Mouse (Mus musculus): ENCODE measurements around the gene Eif4h. TPM values are rescaled to one million over a fixed set of nuclear protein-coding genes. Genes with fewer than 3 reads are reported as not detected.

The Eif4h gene
- polyA plus RNA-seq, 1 experiment from 2014 or later = 321 TPM

- Histone ChIP-seq H3K4me1 (ENCODE audit: control insufficient read depth, insufficient read depth, low read length) (no peaks in the 10 kb centered on the region), H3K27ac (ENCODE audit: low read length) (no peak overlapping the region), H3K9ac (ENCODE audit: low read depth, low read length) (no peak overlapping the region), H3K4me2 (ENCODE audit: low read length) (no peak overlapping the region), H3K4me3 (ENCODE audit: low read depth, low read length) (no peak overlapping the region), H3K36me3 (ENCODE audit: control insufficient read depth, insufficient read depth, low read length) (no peaks in the 10 kb centered on the region), H3K9me3 (replicated peaks; ENCODE audit: control insufficient read depth, low read length, poor library complexity, severe bottlenecking) (no peaks in the 10 kb centered on the region), H3K27me3 (ENCODE audit: control insufficient read depth, insufficient read depth, low read depth, low read length) (no peaks in the 10 kb centered on the region)
- ATAC-seq = no peak
Measured at GRCm38 (mm10) chr5:134606314-134606713, 33.0 kb downstream of the Eif4h start.

DNA sequence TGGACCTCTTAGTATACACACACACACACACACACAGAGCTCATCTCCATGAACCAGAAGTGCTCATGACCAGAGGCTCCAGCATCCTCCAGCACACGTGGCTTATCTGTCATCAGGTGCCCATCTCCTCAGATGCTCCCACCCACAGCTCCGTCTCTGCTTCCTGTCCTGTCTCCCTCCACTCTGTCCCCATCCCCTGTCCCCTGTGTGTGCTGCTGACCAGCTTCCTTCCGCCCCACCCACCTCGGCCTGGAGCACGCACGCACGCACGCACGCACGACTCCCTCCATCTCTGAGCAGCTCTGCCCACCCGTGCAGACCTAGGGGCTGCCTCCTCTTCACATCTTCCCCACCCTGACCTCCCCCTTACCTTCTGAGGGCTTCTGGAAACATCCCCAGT lies 34.9 kb downstream of the Eif4h start:
- no peaks in the 10 kb centered on the region for H3K36me3 ChIP-seq (ENCODE audit: control insufficient read depth, insufficient read depth, low read length)
- H3K4me3 ChIP-seq (ENCODE audit: low read depth, low read length) = no peak overlapping the region
- no peak overlapping the region for H3K4me2 ChIP-seq (ENCODE audit: low read length)
- 92% methylated on average over 11 of the region's 11 CpGs for WGBS
- no peaks in the 10 kb centered on the region for H3K27me3 ChIP-seq (ENCODE audit: control insufficient read depth, insufficient read depth, low read depth, low read length)
- ATAC-seq = no peak
- H3K9me3 ChIP-seq (replicated peaks; ENCODE audit: control insufficient read depth, low read length, poor library complexity, severe bottlenecking) = no peaks in the 10 kb centered on the region
- H3K9ac ChIP-seq (ENCODE audit: low read depth, low read length) = no peak overlapping the region
- no peak overlapping the region for H3K27ac ChIP-seq (ENCODE audit: low read length)
- H3K4me1 ChIP-seq (ENCODE audit: control insufficient read depth, insufficient read depth, low read length) = no peaks in the 10 kb centered on the region

DNA sequence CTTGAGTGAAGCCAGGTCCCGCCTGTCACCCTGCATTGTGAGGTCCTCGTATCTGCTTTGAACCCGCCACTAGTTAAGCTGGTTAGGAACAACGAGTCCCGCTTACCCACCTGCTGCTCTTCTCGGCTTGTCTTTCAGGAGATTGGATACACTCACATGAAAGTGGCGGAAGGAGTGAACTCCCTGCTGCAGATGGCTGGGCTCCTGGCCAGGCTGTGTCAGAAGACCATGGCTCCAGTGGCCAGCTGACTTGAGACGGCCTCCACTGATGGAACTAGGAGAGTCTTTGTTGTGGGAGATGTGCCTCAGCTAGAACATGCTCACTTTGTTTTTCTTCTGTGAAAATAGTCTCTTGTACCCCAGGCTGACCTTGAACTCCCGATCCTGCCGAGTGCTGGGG lies 41.6 kb downstream of the Eif4h start:
- H3K36me3 ChIP-seq (ENCODE audit: control insufficient read depth, insufficient read depth, low read length) = peaks cover 34% of the 10 kb centered on the region
- ATAC-seq = no peak
- WGBS = 82% methylated on average over 10 of the region's 10 CpGs

GRCm38 (mm10) chr5:134593093-134593492 lies 46.2 kb downstream of the Eif4h start:
- Histone ChIP-seq H3K4me1 (ENCODE audit: control insufficient read depth, insufficient read depth, low read length) (no peaks in the 10 kb centered on the region), H3K36me3 (ENCODE audit: control insufficient read depth, insufficient read depth, low read length) (peaks cover 39% of the 10 kb centered on the region), H3K4me2 (ENCODE audit: low read length) (no peak overlapping the region), H3K27ac (ENCODE audit: low read length) (no peak overlapping the region), H3K4me3 (ENCODE audit: low read depth, low read length) (no peak overlapping the region), H3K9me3 (replicated peaks; ENCODE audit: control insufficient read depth, low read length, poor library complexity, severe bottlenecking) (no peaks in the 10 kb centered on the region), H3K9ac (ENCODE audit: low read depth, low read length) (no peak overlapping the region), H3K27me3 (ENCODE audit: control insufficient read depth, insufficient read depth, low read depth, low read length) (no peaks in the 10 kb centered on the region)
- 88% methylated on average over 9 of the region's 9 CpGs for whole genome bisulfite sequencing
- no peak for ATAC-seq

More for the DNA sequence above, 41.6 kb downstream of the Eif4h start:
- no peaks in the 10 kb centered on the region for H3K9me3 ChIP-seq (replicated peaks; ENCODE audit: control insufficient read depth, low read length, poor library complexity, severe bottlenecking)
- no peak overlapping the region for H3K4me2 ChIP-seq (ENCODE audit: low read length)
- no peaks in the 10 kb centered on the region for H3K27me3 ChIP-seq (ENCODE audit: control insufficient read depth, insufficient read depth, low read depth, low read length)
- H3K27ac ChIP-seq (ENCODE audit: low read length) = no peak overlapping the region
- H3K9ac ChIP-seq (ENCODE audit: low read depth, low read length) = no peak overlapping the region
- no peaks in the 10 kb centered on the region for H3K4me1 ChIP-seq (ENCODE audit: control insufficient read depth, insufficient read depth, low read length)
- H3K4me3 ChIP-seq (ENCODE audit: low read depth, low read length) = no peak overlapping the region

- no peak overlapping the region for H3K9ac ChIP-seq (ENCODE audit: low read depth, low read length)
- no peaks in the 10 kb centered on the region for H3K4me1 ChIP-seq (ENCODE audit: control insufficient read depth, insufficient read depth, low read length)
- ATAC-seq = no peak
- no peak overlapping the region for H3K27ac ChIP-seq (ENCODE audit: low read length)
- H3K4me2 ChIP-seq (ENCODE audit: low read length) = no peak overlapping the region
- H3K27me3 ChIP-seq (ENCODE audit: control insufficient read depth, insufficient read depth, low read depth, low read length) = no peaks in the 10 kb centered on the region
- H3K4me3 ChIP-seq (ENCODE audit: low read depth, low read length) = no peak overlapping the region
- no peaks in the 10 kb centered on the region for H3K9me3 ChIP-seq (replicated peaks; ENCODE audit: control insufficient read depth, low read length, poor library complexity, severe bottlenecking)
- WGBS = 91% methylated on average over 11 of the region's 11 CpGs
- H3K36me3 ChIP-seq (ENCODE audit: control insufficient read depth, insufficient read depth, low read length) = peaks cover 32% of the 10 kb centered on the region; the same call in 1 of the 2 replicates
Measured at GRCm38 (mm10) chr5:134592026-134592581, 47.2 kb downstream of the Eif4h start.

DNA sequence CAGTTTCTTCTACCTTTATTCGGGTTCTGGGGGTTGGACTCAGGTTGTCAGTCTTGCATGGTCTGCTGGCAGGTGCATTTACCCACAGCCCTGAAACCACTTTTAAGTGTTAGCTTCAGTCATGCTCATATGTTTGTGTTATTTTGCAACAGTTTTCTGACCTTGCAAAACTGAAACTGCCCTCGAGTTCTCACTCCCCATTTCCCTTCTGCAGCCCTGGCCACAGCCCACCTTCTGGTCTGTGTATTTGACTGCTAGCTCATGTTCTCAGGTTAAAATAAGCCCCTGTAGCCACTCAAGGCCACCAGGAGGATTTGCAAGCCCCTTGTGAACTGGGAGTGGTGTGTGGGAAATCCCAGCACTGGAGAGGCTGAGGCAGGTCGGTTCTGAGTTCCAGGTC lies 49.4 kb downstream of the Eif4h start:
- WGBS = 88% methylated on average over 3 of the region's 3 CpGs
- no peak for ATAC-seq
- Histone ChIP-seq H3K4me3 (ENCODE audit: low read depth, low read length) (no peak overlapping the region), H3K9ac (ENCODE audit: low read depth, low read length) (no peak overlapping the region), H3K9me3 (replicated peaks; ENCODE audit: control insufficient read depth, low read length, poor library complexity, severe bottlenecking) (no peaks in the 10 kb centered on the region), H3K27me3 (ENCODE audit: control insufficient read depth, insufficient read depth, low read depth, low read length) (no peaks in the 10 kb centered on the region), H3K4me1 (ENCODE audit: control insufficient read depth, insufficient read depth, low read length) (no peaks in the 10 kb centered on the region), H3K27ac (ENCODE audit: low read length) (no peak overlapping the region), H3K4me2 (ENCODE audit: low read length) (no peak overlapping the region), H3K36me3 (ENCODE audit: control insufficient read depth, insufficient read depth, low read length) (peaks cover 20% of the 10 kb centered on the region; the same call in 1 of the 2 replicates)

- Histone ChIP-seq H3K27me3 (ENCODE audit: control insufficient read depth, insufficient read depth, low read depth, low read length) (no peaks in the 10 kb centered on the region), H3K9me3 (replicated peaks; ENCODE audit: control insufficient read depth, low read length, poor library complexity, severe bottlenecking) (no peaks in the 10 kb centered on the region), H3K27ac (ENCODE audit: low read length) (no peak overlapping the region), H3K9ac (ENCODE audit: low read depth, low read length) (no peak overlapping the region), H3K4me2 (ENCODE audit: low read length) (no peak overlapping the region), H3K36me3 (ENCODE audit: control insufficient read depth, insufficient read depth, low read length) (no peaks in the 10 kb centered on the region), H3K4me1 (ENCODE audit: control insufficient read depth, insufficient read depth, low read length) (peaks cover 11% of the 10 kb centered on the region), H3K4me3 (ENCODE audit: low read depth, low read length) (no peak overlapping the region)
- WGBS = 93% methylated on average over 5 of the region's 5 CpGs
- ATAC-seq = no peak
Measured at GRCm38 (mm10) chr5:134584798-134585197, 54.5 kb downstream of the Eif4h start.

GRCm38 (mm10) chr5:134583884-134584213 lies 55.4 kb downstream of the Eif4h start:
- H3K4me1 ChIP-seq (ENCODE audit: control insufficient read depth, insufficient read depth, low read length) = peaks cover 11% of the 10 kb centered on the region
- no peak overlapping the region for H3K4me2 ChIP-seq (ENCODE audit: low read length)
- WGBS = 84% methylated on average over 3 of the region's 3 CpGs
- no peak overlapping the region for H3K27ac ChIP-seq (ENCODE audit: low read length)
- H3K4me3 ChIP-seq (ENCODE audit: low read depth, low read length) = no peak overlapping the region
- no peaks in the 10 kb centered on the region for H3K9me3 ChIP-seq (replicated peaks; ENCODE audit: control insufficient read depth, low read length, poor library complexity, severe bottlenecking)
- no peaks in the 10 kb centered on the region for H3K36me3 ChIP-seq (ENCODE audit: control insufficient read depth, insufficient read depth, low read length)
- ATAC-seq = no peak
- no peak overlapping the region for H3K9ac ChIP-seq (ENCODE audit: low read depth, low read length)
- no peaks in the 10 kb centered on the region for H3K27me3 ChIP-seq (ENCODE audit: control insufficient read depth, insufficient read depth, low read depth, low read length)

DNA sequence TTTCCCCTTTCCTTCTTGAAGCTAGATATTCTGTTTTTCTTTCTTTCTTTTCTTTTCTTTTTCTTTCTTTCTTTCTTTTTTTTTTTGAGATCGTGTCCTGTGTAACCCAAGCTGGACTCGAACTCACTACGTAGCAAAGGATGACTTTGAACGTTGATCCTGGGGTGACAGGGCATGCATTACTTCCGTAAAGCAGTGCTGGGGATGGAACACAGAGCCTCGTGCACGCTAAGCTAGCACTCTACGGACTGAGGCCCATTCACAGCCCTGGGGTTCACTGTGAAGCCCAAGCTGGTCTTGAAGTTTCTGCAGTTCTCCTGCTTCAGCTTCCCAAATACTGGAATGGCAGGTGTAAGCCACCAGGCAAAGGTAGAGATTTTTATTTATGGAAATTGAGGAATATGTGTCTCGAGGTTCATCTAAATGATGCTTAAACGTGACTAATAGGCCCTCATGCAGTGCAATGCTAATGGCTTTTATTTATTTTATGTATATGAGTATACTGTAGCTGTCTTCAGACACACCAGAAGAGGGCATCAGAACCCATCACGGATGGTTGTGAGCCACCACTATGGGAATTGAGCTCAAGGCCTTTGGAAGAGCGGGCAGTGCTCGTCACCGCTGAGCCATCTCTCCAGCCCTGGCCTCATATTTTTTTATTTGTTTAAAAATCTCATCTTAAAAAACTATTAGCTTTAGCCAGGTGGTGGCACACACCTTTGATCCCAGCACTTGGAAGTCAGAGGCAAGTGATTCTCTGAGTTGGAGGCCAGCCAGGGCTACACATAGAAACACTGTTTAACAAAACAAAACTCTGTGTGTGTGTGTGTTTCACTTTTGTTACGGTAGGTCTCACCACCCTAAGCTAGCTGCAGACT lies 56.0 kb downstream of the Eif4h start:
- ATAC-seq = no peak
- WGBS = 31% methylated on average over 15 of the region's 15 CpGs
- H3K27ac ChIP-seq (ENCODE audit: low read length) = no peak overlapping the region

More for the DNA sequence above, 56.0 kb downstream of the Eif4h start:
- Histone ChIP-seq H3K4me2 (ENCODE audit: low read length) (peak overlapping the region; percentile 86), H3K9ac (ENCODE audit: low read depth, low read length) (peak overlapping the region; percentile 91), H3K27me3 (ENCODE audit: control insufficient read depth, insufficient read depth, low read depth, low read length) (no peaks in the 10 kb centered on the region), H3K4me3 (ENCODE audit: low read depth, low read length) (peak overlapping the region; percentile 93), H3K4me1 (ENCODE audit: control insufficient read depth, insufficient read depth, low read length) (peaks cover 11% of the 10 kb centered on the region), H3K36me3 (ENCODE audit: control insufficient read depth, insufficient read depth, low read length) (no peaks in the 10 kb centered on the region), H3K9me3 (replicated peaks; ENCODE audit: control insufficient read depth, low read length, poor library complexity, severe bottlenecking) (no peaks in the 10 kb centered on the region)
